Mouse (Mus musculus) hindbrain, postnatal 0 days (tissue): ENCODE measurements at regions not wholly inside any gene's neighbourhood (a gene's known extent, or its start where the extent isn't known, plus 50 kb on each side); places are given as distances from the start of the nearest gene placed in this dataset.
"Not testable (repeated sequence)": the region's sequence is repeated elsewhere in the genome, so short reads cannot be mapped to it uniquely, and the experiment has no call there.

Experiments used
- ATAC-seq: fragments of 200-750 bp; cut with Nextera tagmentation; 2 replicates; pipeline ENCODE4 v1.8.0; 2017; ENCODE audit warnings: mild to moderate bottlenecking, moderate TSS enrichment, moderate library complexity
- DNase-seq: peaks from one replicate; pipeline ENCODE4 v3.0.0-alpha.2; 2015; ENCODE audit warnings: low spot score
- H3K27ac ChIP-seq: fragments of 300-500 bp; sonication (generic); 2 replicates; pipeline ENCODE4 v1.5.1; 2014; ENCODE audit warnings: mild to moderate bottlenecking
- H3K27me3 ChIP-seq: fragments of 300-500 bp; sonication (generic); 2 replicates; pipeline ENCODE4 v1.6.1; 2014; ENCODE audit warnings: low read length, mixed read lengths; ENCODE audit not compliant: insufficient read depth
- H3K36me3 ChIP-seq: fragments of 300-500 bp; sonication (generic); 2 replicates; pipeline ENCODE4 v1.6.1; 2014; ENCODE audit warnings: low read length, mixed read lengths; ENCODE audit not compliant: insufficient read depth
- H3K4me1 ChIP-seq: fragments of 300-500 bp; sonication (generic); 2 replicates; pipeline ENCODE4 v1.6.1; 2014; ENCODE audit warnings: antibody characterized with exemption, low read length, mixed read lengths; ENCODE audit not compliant: insufficient read depth
- H3K4me2 ChIP-seq: fragments of 300-500 bp; sonication (generic); 2 replicates; pipeline ENCODE4 v1.6.1; 2014; ENCODE audit warnings: low read depth, mild to moderate bottlenecking, low read length, moderate library complexity, mixed read lengths
- H3K4me3 ChIP-seq: fragments of 300-500 bp; sonication (generic); 2 replicates; pipeline ENCODE4 v1.5.1; 2014; ENCODE audit warnings: low read length
- H3K9ac ChIP-seq: fragments of 300-500 bp; sonication (generic); replicated peaks from 2 replicates; pipeline ENCODE4 v1.6.1; 2014; ENCODE audit warnings: mild to moderate bottlenecking, low read length, moderate library complexity, mixed read lengths
- H3K9me3 ChIP-seq: fragments of 300-500 bp; sonication (generic); 2 replicates; pipeline ENCODE4 v1.6.1; 2016; ENCODE audit warnings: low read length, mixed read lengths
- CTCF ChIP-seq: IDR thresholded peaks from 2 replicates; pipeline ENCODE4 v1.5.1; 2016; ENCODE audit warnings: antibody characterized with exemption, control low read depth, low read depth
- WGBS: fragments of 180-500 bp; shearing (Covaris S2); extraction: QIAGEN DNeasy Blood & Tissue Kit; methylation state at CpG from one replicate; pipeline ENCODE4 v1.1.7; 2014; 5-methylcytosine and 5-hydroxymethylcytosine counted together

GRCm38 (mm10) chr16:8201306-8201705 is 223.6 kb downstream of the Tmem114 start:
- no peak overlapping the region for H3K27ac ChIP-seq
- DNase-seq (no peak), ATAC-seq (no peak)
- TF ChIP-seq CTCF, result no peak
- H3K4me2 ChIP-seq, result no peak overlapping the region
- H3K36me3 ChIP-seq, result no peaks in the 10 kb centered on the region
- no peaks in the 10 kb centered on the region for H3K27me3 ChIP-seq
- H3K9me3 ChIP-seq, result no peaks in the 10 kb centered on the region
- no peaks in the 10 kb centered on the region for H3K4me1 ChIP-seq
- WGBS, result 91% methylated on average over 3 of the region's 3 CpGs
- no peak overlapping the region for H3K4me3 ChIP-seq
- H3K9ac ChIP-seq, result no peak overlapping the region

DNA sequence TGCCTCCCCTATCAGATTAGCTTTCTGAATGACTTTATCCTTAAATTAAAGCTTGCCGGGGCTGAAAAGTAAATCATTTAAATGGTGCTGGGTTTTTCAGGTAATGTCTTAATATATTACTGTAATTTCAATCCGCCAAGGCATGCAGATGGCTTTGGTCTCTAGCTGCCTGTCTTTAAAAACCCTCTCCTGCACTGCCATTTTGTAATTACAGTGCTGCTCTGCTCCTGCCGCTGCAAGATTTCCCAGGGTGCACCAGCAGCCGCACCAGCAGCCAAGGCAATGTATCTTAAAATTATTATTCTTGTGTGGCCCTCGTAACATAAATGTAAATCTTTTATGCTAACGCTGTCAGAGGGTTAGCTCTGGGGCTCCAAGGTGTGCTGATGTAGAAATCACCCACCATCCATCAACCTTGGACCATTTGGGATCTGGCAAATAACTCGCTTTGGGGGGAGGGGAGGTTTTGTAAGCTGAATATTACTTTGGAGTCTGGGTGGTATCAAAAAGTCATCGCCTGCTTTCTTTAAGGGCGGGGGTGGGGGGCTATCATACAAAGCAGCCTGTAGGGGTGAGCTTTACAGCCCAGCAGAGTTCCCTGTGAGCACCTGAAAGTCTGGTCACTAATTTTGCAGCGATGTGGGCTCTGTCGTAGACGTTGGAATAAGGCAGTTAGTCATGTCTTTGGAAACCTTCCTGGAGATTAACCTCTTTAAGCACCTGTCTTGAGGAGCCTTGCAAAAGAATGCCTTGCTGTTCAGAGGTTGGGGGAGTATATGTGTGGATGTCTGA is 226.0 kb downstream of the Tmem114 start:
- Histone ChIP-seq H3K4me1 (no peaks in the 10 kb centered on the region), H3K9me3 (no peaks in the 10 kb centered on the region), H3K36me3 (no peaks in the 10 kb centered on the region), H3K4me3 (no peak overlapping the region), H3K27ac (no peak overlapping the region), H3K4me2 (no peak overlapping the region), H3K9ac (no peak overlapping the region), H3K27me3 (no peaks in the 10 kb centered on the region)
- no peak for TF ChIP-seq CTCF
- DNase-seq (peak; percentile 40), ATAC-seq (no peak)
- WGBS, result 75% methylated on average over 12 of the region's 12 CpGs

DNA sequence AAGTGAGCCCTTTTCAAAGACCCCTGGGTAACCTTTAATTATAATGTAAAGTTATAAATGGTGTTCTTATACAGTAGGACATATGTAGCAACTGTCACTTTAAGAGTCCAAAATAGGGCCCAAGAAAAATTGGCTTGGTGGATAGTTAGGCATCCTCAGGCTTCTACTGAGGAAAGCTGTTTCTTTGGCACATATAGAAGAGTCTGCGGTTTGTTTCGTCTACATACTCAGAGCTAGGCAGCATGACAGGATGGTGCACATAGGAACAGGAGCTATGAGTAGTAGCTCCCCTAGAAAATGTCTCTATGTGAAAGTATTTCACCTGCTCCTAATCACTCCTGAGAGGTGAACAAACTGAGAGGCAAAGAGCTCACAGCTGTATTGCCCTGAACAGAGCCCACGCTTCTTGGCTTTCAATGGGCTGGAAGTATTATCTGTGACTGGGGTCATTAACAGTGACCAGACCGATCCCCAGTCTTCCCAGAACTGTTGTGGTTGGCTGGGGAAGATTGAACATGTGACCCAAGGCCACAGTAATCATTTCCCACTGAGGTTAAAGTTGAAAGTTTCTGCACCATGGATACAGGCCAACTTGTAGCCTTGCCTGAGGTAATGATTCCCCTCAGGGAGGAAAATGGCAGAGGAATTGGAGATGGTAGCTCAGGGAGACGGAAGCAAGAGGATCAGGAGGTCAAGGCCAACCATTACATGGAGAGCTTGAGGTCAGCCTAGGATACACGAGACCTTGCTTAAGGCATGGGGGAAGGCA is 235.3 kb downstream of the Tmem114 start:
- no peak overlapping the region for H3K27ac ChIP-seq
- no peaks in the 10 kb centered on the region for H3K4me1 ChIP-seq
- no peak for TF ChIP-seq CTCF
- DNase-seq (no peak), ATAC-seq (no peak)
- 81% methylated on average over 6 of the region's 6 CpGs for WGBS
- no peak overlapping the region for H3K4me2 ChIP-seq
- H3K9me3 ChIP-seq, result no peaks in the 10 kb centered on the region
- H3K36me3 ChIP-seq, result no peaks in the 10 kb centered on the region
- H3K9ac ChIP-seq, result no peak overlapping the region
- H3K27me3 ChIP-seq, result no peaks in the 10 kb centered on the region
- no peak overlapping the region for H3K4me3 ChIP-seq

DNA sequence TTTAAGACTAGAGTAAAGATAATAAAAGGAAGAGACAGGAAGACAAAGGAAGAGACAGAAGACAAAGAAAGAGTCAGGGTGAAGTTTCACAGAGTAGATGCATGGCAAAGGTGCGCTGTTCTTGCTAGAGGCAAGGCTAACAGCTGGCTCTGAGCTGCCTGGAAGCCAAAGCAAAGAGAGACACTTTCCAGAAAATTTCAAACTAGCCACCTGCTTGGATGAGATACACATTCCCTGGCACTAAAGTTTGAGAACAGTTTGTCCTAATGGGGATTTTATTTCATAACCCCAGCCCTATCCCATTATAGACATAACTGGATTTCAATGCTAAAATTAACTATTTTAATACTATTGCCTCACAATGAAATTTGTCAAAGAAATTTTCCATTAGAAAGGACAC is 235.9 kb downstream of the Tmem114 start:
- Histone ChIP-seq H3K27ac (no peak overlapping the region), H3K36me3 (no peaks in the 10 kb centered on the region), H3K4me3 (no peak overlapping the region), H3K9ac (no peak overlapping the region), H3K9me3 (no peaks in the 10 kb centered on the region), H3K4me1 (no peaks in the 10 kb centered on the region), H3K27me3 (no peaks in the 10 kb centered on the region), H3K4me2 (no peak overlapping the region)
- no peak for TF ChIP-seq CTCF
- ATAC-seq, result no peak
- DNase-seq, result no peak
- WGBS, result 65% methylated on average over 1 of the region's 1 CpGs

DNA sequence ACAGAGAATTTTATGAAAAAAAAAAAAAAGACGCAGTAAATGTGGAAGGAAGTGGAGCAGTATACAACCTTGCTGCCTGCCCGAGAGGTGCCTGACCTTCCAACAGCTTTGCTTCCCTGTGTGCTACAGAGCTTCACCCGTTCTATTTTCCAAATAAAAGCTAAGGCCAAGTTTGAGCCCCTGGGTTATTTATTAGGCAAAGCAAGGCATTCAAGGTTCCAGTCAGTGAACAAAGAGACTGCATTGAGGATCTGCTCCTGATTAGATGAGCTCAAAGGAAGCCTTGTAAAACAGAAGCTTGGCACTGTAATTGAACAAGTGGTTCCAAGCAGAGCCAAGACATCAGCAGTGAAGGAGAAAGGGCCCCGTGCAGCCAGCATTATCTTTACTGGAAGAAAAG is 236.4 kb downstream of the Tmem114 start:
- ATAC-seq, result no peak
- Histone ChIP-seq H3K27me3 (no peaks in the 10 kb centered on the region), H3K4me1 (no peaks in the 10 kb centered on the region), H3K4me2 (no peak overlapping the region), H3K4me3 (no peak overlapping the region), H3K9ac (no peak overlapping the region), H3K36me3 (no peaks in the 10 kb centered on the region), H3K9me3 (no peaks in the 10 kb centered on the region), H3K27ac (no peak overlapping the region)
- 41% methylated on average over 4 of the region's 4 CpGs for WGBS
- TF ChIP-seq CTCF, result no peak
- DNase-seq, result peak; percentile 17

DNA sequence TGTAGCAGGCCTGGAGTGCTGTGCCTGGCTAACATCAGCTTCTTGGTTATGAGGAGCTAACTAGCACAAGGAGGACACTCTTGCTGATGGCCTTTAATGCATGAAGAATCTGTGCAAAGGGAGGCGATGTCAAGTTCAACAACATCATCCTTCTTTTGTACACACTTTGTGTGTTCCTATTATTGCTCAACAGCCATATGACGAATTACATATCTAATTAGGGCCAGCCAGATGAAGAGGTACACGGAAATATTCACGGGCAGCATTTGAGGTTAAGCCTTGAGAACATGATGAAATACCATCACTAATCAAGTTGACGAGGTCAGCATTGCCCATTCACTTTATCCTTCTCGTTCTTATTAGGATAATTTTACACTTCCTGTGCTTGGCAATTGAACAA is 240.2 kb downstream of the Tmem114 start:
- Histone ChIP-seq H3K9me3 (no peaks in the 10 kb centered on the region), H3K27ac (no peak overlapping the region), H3K4me3 (no peak overlapping the region), H3K9ac (no peak overlapping the region), H3K4me1 (no peaks in the 10 kb centered on the region), H3K36me3 (no peaks in the 10 kb centered on the region), H3K4me2 (no peak overlapping the region), H3K27me3 (no peaks in the 10 kb centered on the region)
- ATAC-seq, result no peak
- no peak for TF ChIP-seq CTCF
- WGBS, result 59% methylated on average over 6 of the region's 6 CpGs
- no peak for DNase-seq

- Histone ChIP-seq H3K4me1 (peaks cover 4% of the 10 kb centered on the region; the same call in 1 of the 2 replicates), H3K4me2 (no peak overlapping the region), H3K27me3 (no peaks in the 10 kb centered on the region), H3K9me3 (no peaks in the 10 kb centered on the region), H3K9ac (no peak overlapping the region), H3K36me3 (no peaks in the 10 kb centered on the region), H3K4me3 (no peak overlapping the region), H3K27ac (no peak overlapping the region)
- peak; percentile 64 for ATAC-seq
- peak; percentile 82 for DNase-seq
- no peak for TF ChIP-seq CTCF
- WGBS, result 13% methylated on average over 1 of the region's 1 CpGs
These were observed 246.0 kb downstream of the Tmem114 start for GRCm38 (mm10) chr16:8178946-8179345.

DNA sequence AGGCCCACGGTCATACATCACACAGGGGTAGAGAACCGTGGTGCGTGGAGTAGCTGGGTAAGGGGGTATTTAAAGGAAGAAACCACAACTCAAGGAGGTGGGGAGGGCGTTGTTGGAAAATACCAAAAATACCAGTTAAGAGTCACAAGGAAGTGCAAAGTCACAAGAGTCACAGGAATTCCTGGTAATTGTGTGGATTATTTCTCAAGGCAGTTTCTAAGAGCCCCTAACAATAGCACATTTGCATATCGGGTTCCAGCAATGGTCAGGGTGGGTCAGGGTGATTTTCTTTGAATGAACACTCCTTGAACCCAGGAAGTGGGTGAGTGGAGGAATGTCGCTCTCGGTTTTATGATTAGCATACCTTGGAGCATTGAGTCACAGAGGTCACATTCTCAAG is 247.7 kb downstream of the Tmem114 start:
- H3K4me2 ChIP-seq, H3K9me3 ChIP-seq, H3K27ac ChIP-seq, H3K4me1 ChIP-seq, H3K9ac ChIP-seq, ATAC-seq, H3K4me3 ChIP-seq, DNase-seq, H3K36me3 ChIP-seq, H3K27me3 ChIP-seq: not testable (repeated sequence)
- WGBS, result 95% methylated on average over 7 of the region's 7 CpGs
